Mouse (Mus musculus) megakaryocyte progenitor cell, adult 5-6 weeks (primary cell): ENCODE measurements around the gene Colq. TPM values are rescaled to one million over a fixed set of nuclear protein-coding genes. Genes with fewer than 3 reads are reported as not detected.

ENCODE experiments used
- ATAC-seq: replicated peaks from 2 replicates; pipeline ENCODE4 v1.8.0; 2016; ENCODE audit warnings: mild to moderate bottlenecking, moderate TSS enrichment, inconsistent platforms; ENCODE audit not compliant: poor library complexity
- total RNA-seq, 2 experiments: library from RNA; stranded (forward) in 1 of 2; stranded (reverse) in 1 of 2; fragments of 157-497, 149-512 nt in 1 of 2; fragments of 200-1000 nt in 1 of 2; gene quantifications; 2 replicates each; pipeline versions ENCODE4 v1.2.3 to v1.2.4; 2015 to 2017

Colq gene
- total RNA-seq, 2 experiments from 2014 or later: not detected

DNA sequence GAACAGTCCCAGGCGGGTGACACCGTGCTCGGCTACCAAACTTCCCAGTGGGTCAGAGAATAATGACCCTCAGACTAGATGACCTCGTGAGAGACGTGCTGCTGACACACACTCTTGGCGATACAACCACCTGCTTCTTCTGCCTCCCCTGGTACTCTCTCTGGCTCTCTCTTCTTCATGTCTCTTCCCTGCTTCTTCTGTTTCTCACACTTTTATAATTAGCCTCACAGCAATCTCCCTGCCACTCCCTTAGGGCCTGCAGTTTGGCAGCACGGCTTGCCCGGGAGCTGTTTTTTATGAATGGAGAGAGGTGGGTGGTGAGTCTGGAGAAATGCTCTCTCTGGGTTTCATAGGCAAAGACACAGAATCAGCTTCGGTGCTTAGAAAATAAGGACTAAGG lies 15.3 kb downstream of the Colq start:
- no peak for ATAC-seq

DNA sequence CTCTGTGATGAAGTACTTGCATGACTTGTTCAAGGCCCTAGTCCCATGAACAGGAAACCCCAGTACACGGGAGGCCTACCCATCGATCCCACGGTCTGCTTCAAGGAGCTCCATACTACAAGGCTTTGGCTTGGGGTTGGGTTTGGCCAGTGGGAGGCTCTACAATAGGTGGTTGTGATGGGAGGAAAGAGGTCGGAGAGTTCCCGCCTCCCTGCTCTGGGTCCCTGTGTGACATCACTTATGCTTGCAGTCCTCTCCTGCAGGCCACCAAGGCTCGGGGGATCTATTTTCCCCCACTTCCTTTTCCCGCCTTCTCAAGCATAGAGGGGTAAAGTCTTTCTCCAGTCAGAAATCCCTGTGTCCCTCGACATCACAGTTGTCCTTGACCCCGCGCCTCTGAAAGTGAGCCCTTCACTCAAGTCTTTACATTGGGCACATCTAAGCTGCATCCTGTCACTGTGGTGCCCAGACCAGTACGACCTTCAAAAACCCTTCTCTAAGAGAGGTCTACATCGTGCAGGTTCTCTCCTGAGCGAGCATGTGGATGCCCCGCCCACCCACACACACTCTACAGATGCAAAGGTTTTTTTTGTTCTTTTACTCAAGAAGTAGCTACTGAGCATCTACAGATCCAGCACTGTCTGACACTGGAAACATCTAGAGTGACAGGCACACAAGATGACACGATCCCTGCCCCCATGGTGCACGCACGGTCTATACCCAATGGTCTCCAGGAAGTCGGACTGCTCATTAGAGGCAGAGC lies 16.1 kb downstream of the Colq start:
- no peak for ATAC-seq

GRCm38 (mm10) chr14:31572561-31573175 lies 18.5 kb downstream of the Colq start:
- no peak for ATAC-seq

GRCm38 (mm10) chr14:31571419-31571818 lies 19.7 kb downstream of the Colq start:
- no peak for ATAC-seq

DNA sequence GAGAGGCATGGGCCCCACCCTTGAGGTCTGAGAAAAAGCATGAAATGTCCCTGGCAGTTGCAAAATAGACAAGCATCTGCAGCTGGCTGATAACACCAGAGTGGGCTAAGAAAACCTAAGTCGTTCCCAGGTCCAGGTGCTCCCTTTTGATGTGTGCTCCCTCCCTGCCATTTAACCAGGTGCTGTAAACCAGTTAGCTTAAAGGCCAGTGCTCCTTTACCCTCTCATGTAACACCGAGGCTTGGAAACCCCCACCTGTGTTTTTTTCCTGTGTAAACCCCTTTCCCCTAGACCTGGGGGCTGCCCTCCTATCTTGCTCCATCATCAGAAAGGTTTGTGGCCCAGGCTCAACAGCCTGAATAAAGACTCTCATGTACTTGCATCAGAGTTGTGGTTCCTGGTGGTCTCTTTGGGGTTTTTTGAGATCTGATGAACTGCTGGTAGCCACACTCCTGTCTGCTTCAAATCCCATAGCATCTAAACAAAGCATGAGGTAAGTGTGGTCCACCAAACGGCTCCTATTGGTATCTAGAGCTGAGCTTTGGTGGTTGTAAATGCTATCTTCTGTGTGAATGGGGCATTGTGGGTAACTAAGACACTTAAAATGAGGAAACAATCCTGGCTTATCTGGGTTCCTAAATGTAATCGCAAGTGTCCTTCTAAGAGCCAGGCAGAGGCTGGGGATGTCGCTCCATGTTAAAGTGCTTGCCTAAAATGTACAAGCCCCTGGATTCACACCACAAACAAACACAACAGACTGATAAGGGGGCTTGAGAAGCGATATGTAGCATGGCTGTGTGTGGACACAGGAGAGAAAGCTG lies 20.8 kb downstream of the Colq start:
- ATAC-seq: peak; percentile 37

- ATAC-seq: peak; percentile 75
These were observed 22.0 kb downstream of the Colq start for GRCm38 (mm10) chr14:31569151-31569631.

- ATAC-seq: no peak
These were observed 25.5 kb downstream of the Colq start for GRCm38 (mm10) chr14:31565478-31566212.

DNA sequence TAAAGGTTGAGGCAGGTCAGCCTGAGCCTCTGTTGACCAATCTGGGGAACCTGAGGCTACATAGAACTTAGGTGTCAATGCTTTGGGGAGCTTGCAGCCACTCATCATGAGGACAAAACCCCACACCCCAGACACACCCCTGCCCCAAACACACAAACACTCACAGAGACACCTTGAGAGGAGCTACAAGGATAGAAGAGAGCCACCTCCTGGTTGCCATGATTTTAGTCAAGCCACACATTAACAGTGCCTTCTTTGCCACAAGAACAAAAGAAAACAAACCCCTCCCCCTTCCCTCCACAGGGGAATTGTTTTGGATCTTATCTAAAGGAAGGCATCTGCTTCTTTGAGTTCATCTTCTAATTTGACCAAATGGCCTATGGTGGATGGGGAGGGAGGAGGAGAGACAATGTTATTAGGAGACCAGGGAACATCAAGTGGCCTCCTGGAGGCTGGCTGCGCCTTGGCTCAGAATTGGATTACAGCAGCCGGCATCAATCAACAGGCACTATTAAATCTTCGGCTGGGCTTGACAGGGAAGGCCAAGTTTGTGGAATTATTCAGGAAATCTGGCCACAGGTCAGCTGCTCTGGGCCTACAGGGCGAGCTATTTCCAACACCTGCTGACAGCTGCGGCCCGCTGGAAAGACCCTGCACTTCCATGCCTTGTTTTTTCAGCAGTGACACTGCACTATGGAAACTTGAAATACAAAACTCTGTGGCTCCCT lies 26.5 kb downstream of the Colq start:
- ATAC-seq: no peak

- ATAC-seq: peak; percentile 93
These were observed 30.3 kb downstream of the Colq start for GRCm38 (mm10) chr14:31560886-31561285.

- no peak for ATAC-seq
These were observed 31.9 kb downstream of the Colq start for GRCm38 (mm10) chr14:31559216-31559615.

DNA sequence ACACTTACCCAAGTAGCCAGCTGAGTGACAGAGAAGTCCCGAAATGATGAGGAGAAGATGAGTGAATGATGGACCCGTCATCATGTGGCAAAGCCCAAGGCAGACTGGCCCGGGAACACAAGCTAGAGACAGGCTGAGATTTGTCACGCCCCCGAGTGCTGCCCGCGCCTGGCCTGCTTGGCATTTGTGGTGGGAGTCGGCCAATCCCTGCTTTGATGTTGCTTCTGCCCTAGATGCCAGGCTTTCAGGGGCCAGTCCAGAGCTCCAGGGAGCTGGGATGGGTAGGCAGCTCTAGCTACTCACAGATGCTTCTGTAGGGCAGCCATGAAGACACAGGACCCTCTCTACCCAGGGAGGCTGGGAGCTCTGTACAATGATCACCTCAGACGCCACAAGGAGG lies 33.4 kb downstream of the Colq start:
- no peak for ATAC-seq

- no peak for ATAC-seq
These were observed 33.9 kb downstream of the Colq start for GRCm38 (mm10) chr14:31557273-31557672.

GRCm38 (mm10) chr14:31556526-31557260 lies 34.5 kb downstream of the Colq start:
- ATAC-seq: no peak

DNA sequence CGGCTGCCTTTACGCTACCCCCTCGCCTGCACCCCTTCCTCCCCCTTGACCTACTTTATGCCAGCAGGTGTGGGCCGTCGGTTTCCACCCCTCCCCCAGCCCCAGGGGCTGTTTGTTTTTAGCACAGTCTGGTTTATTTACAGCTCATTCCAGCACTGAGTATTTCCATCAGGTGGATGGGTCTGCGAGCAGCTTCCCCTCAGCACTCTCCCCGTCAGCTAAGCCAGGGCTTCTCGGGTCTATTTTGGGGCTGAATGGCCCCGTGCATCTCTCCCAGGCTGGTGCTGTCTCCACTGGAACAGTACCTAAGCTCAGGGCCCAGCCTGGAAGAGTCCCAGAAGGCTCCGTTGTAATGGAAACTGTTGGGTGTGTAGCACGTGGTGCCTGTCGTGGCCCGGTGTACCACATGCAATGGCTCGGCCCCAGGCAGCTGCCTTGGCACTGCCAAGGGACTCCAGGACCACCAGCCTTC lies 35.1 kb downstream of the Colq start:
- ATAC-seq: no peak

DNA sequence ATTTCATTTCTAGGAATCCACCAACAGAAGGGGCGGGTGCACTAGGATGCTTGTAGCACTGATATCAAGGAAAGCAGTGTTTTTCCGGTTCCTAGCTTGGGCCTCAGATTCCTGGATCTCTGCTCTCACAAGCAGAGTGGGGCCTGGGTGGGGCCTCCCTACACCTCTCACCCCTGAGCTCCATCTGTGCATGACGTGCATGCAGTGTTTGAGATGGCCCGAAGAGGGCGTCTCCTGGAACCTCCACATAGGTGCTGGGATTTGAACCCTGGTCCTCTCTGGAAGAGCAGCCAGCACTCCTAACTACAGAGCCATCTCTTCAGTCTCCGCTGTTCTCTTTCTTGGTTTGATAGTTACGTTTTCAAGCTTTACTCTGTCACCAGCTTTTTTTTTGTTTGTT lies 36.1 kb downstream of the Colq start:
- ATAC-seq: no peak

DNA sequence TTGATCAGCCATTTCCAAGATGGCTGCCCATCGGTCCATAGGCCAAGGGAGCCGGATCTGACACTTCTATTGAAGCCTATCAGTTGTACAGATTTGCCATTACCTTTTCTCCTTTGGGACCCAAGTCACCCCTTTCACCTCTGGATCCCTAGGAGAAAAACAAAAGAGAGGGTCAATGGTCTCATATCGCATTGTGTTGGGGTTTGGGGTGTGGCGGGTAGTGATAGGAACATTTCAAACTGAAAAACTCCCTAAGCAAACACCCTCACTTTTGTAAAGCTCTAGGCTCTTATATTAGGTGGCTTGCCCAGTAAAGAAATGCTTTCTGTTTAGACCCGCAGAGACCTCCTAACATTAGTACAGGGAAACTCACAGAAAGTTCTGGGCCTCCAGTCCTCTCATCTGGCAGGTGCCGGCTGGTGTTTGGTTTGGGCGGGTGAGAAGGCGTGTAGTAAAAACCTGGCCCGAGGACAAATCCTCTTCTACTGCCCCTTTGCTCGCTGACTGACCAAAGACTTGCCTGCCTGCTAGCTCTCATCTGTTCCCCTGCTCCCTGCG lies 47.2 kb downstream of the Colq start:
- no peak for ATAC-seq

DNA sequence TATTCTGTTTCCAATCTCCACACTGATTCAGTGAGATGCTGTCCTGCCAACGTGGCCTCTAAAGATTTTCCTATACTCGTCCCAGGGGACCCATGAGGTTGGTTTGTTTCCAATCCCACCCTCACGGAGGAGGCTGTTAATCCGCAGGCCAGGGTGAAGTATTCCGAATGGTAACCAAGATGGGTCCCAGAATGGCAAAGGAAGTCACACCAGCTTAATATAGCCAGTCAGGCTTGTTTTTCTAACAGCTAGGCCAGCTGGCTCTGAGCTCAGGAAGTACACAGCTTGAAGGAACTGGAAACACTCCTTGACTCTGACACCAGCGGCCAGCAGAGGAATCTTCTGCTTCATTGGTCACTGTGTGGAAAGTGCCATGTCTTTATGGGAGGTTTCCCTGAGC lies 53.8 kb downstream of the Colq start:
- ATAC-seq: 0 out of 2 replicates have a peak, but pooled peaks have one; percentile 29

- ATAC-seq: no peak
These were observed 58.5 kb downstream of the Colq start for GRCm38 (mm10) chr14:31532656-31533055.

DNA sequence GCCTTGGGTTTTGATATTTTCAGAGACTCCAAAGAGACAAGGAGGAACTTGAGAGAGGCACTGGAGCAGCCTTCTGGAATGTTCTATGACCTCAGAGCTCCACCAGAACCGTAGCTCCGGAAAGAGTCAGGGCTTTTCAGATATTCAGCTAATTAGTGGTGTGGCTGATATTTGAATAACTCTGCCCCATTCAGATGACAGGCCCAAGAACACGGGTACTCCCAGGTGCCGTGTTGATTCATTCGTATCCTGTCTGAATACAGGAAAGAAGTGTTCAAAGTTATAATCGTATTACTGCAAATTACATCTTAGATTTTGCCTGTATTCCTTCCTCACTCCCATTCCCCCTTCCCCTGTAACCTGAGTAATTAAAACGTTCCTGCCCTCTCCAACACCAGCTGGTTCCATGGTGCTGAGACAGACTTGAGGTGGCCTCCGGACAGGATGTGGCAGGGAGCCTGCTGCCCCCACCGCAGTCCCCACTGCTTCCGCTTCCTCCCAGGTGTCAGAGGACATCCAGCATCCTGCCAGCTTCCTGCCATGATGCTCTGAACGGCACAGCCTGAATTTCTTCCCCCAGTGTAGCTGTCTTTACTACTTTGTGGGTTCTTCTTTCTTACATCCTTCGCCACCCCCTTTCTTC lies 59.5 kb downstream of the Colq start:
- ATAC-seq: peak; percentile 94
